Mouse (Mus musculus): Measurements from ENCODE around the gene Ppp1r9a. TPM values are rescaled to one million over a fixed set of nuclear protein-coding genes. Genes with fewer than 3 reads are reported as not detected.
"Not testable (repeated sequence)": the region's sequence is repeated elsewhere in the genome, so short reads cannot be mapped to it uniquely, and the experiment has no call there.

The Ppp1r9a gene
- 100 to 1,000 TPM; 154 to 161 TPM for total RNA-seq (2021)
- long read RNA-seq, experiment 1, full-length matches to known transcripts = 4 of 32 reads
- long read RNA-seq, experiment 1, partial matches to known transcripts = 1 of 32 reads
- long read RNA-seq, experiment 1, other reads (novel, unspliced or antisense) = 27 of 32 reads
- long read RNA-seq, experiment 2, partial matches to known transcripts = 7 of 31 reads
- long read RNA-seq, experiment 2, other reads (novel, unspliced or antisense) = 22 of 31 reads

DNA sequence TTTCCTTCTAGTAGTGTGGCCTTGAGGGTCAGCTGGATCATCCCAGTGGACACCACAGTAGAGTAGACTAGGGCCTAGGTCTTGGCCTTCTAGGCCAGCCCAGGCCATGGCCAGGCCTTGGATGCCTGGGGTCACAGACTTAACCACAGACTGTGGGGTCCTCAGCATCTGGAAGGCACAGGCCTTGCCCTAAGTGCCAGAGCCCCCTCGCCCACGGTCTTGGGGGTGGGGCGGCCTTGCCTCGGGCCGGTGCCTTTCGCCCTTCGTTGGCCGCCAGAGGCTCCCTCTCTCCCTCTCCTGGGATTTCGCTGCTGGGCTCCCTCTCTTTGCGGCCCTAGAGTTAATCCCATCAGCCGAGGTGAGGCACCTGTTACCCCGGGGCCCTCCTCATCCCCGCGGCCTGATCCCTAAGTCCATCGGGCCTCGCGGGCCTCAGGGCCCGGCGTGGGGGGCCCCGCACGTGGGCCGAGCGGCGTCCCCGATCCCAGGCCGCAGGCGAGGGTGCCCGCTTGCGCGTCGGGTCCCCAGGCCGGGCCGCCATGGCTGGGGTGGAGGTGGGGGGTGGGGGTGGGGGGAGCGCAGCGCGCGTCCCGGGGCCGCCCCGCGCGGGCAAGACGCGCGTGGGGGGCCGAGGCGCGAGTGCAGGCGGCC, at the start of gene Ppp1r9a:
TSS of gene Ppp1r9a (plus strand) at position 244 of the 651 bp plus-strand sequence.
- intact Hi-C loops (cut with DNase I) = loop anchor here (5.0 kb wide), 2 partner anchors 155 to 210 kb away; partner anchors contain the start of genes Peg10 and Sgce
- DNase-seq (ENCODE audit: low spot score in 2 of 2) = peak; percentile 36 to 41

GRCm38 (mm10) chr6:4855236-4855635, 47.5 kb upstream of the Ppp1r9a start:
- intact Hi-C loops (cut with DNase I) = no loop called here
- no peak for DNase-seq (ENCODE audit: low spot score in 2 of 2)

- intact Hi-C loops (cut with DNase I) = no loop called here
- no peak for DNase-seq (ENCODE audit: low spot score in 2 of 2)
These were observed 45.8 kb upstream of the Ppp1r9a start for GRCm38 (mm10) chr6:4856919-4857318.

DNA sequence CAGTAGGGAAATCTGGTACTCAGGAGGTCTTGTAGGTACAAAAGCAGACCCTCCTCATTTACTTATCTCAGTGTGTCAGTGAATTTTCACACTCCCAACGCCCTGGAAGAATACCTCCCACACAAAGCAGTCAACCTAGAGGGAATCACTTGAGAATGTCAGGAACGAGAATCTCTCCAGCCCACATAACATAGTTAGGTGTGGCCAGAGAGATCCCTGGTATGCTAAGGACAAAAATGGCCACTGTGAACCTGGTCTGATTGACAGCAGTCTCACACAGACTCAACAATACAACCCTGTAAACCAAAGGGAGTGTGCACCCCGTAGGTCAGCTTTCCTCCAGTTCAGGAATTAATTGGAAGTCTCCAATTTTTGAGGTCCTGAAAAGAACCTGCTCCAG, 18.4 kb upstream of the Ppp1r9a start:
- intact Hi-C loops (cut with DNase I) = no loop called here
- DNase-seq (ENCODE audit: low spot score in 2 of 2) = no peak

DNA sequence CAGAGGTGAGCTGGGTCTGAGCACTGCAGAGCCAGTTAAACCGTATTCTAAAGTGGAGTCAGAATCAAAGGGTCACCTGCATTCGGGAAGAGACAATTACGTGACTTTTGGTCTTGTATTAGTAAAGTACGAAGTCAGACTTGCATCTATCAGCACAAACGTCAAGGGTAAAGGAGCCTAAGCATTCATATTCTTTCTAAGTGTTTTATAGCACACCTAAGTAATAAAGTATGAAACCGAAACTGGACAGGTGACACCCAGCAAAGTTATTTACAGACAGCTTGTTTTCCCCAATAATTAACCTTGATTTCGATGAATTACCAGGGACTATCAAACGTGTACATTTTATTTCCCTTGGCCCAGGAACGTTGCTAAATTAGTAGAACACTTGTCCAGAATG, 13.2 kb upstream of the Ppp1r9a start:
- intact Hi-C loops (cut with DNase I) = no loop called here
- DNase-seq (ENCODE audit: low spot score in 2 of 2) = no peak

- DNase-seq (ENCODE audit: low spot score in 2 of 2) = no peak
- intact Hi-C loops (cut with DNase I) = no loop called here
These were observed 10.3 kb upstream of the Ppp1r9a start for GRCm38 (mm10) chr6:4892417-4892816.

- DNase-seq (ENCODE audit: low spot score in 2 of 2); intact Hi-C loops (cut with DNase I): not testable (repeated sequence)
These were observed 9.4 kb upstream of the Ppp1r9a start for GRCm38 (mm10) chr6:4893312-4893711.

DNA sequence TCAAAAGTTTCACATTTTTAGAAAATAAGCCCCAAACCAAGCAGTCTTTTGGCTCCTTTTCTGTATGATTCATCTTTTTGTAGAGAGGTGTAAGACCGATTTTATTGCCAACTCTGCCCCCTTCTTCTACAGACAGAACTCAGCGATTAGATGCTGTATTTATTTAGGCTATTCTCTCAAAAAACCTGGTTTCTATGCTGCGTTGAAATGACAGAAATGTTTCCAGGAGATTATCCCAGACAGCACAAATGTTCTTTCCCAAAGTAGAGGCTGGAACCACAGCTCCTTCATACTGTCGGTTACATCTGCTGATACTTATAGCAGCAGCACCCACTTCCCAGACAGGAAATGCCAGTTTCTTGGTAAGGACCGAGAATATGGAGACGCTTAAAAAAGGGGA, 2.8 kb upstream of the Ppp1r9a start:
- peak; percentile 11 to 40 for DNase-seq (ENCODE audit: low spot score in 2 of 2)
- intact Hi-C loops (cut with DNase I) = loop anchor here (5.0 kb wide), 2 partner anchors 153 to 212 kb away; partner anchors contain the start of genes Peg10 and Sgce

DNA sequence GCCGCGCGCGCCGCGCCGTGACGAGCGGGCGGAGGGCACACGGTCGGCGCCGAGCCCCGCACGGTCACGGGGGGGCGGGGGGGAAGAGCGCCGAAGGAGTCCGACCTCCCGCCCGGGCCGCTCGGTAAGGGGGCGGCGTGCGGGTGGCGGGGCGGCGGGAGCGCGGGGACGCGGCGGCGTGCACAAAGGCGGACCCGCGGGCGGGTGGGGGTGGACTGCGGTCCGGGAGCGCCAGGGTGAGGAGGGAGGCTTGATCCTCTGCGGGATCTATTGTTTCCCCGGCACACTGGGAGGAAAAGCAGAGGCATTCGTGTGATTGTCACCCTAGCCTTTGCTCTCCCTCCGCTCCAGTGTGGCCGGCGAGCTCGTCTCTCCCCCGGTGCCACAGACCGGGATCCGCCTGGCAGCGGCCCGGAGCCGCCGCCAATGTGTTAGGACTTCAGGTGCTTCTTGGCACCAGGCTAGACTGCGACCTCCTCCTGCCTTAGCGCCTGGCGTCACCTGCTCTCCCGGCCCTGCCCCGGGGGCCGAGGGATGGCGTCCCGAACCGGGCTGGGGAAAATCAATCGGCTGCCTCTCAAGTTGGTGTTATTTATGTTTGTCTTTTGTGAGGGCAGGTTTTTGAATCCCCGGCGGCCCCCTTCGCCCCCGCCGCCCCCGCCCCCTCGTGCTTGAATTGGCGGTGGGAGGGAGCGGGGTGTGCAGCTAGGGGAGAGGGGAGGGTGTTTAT, 773 bp downstream of the Ppp1r9a start:
- intact Hi-C loops (cut with DNase I) = loop anchor here (5.0 kb wide), 2 partner anchors 156 to 209 kb away; partner anchors contain the start of genes Peg10 and Sgce
- DNase-seq (ENCODE audit: low spot score in 2 of 2) = peak; percentile 18 to 31

- intact Hi-C loops (cut with DNase I) = loop anchor here (5.0 kb wide), 2 partner anchors 157 to 208 kb away; partner anchors contain the start of genes Peg10 and Sgce
- peak in 1 of 2 experiments; percentile 20 for DNase-seq (ENCODE audit: low spot score in 2 of 2)
These were observed 1.3 kb downstream of the Ppp1r9a start for GRCm38 (mm10) chr6:4904055-4904450.

DNA sequence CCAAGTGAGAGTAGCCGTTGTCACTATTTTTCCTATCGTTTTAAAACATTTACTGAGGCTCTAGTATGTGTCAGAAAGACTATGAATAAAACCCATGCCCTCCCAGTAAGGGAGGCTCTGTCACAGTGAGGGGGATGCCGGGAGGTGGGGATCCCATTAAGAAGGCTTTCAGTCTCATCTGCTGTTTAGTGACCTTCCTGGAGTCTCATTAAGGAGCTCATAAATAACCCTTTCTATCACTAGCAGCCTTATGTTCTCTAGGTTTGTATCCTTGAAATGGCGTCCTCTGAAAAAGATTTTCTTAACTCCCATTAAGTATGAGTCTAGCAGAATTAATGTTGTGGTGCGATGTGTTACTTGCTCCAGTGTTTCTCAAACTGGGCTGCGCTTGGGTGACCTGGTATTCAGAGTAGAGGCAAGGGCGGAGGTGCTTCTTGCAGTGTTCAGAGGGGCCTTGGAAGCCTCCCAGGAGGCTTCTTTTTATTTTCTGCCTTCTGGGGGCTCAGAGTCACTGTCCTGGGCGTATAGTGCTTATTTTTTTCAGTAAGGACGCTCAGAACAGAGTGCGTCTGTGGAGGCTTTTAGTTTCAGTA, 7.4 kb downstream of the Ppp1r9a start:
- DNase-seq (ENCODE audit: low spot score in 2 of 2) = no peak
- intact Hi-C loops (cut with DNase I) = no loop called here

GRCm38 (mm10) chr6:4918470-4918869, 15.8 kb downstream of the Ppp1r9a start:
- intact Hi-C loops (cut with DNase I) = no loop called here
- DNase-seq (ENCODE audit: low spot score in 2 of 2) = no peak

DNA sequence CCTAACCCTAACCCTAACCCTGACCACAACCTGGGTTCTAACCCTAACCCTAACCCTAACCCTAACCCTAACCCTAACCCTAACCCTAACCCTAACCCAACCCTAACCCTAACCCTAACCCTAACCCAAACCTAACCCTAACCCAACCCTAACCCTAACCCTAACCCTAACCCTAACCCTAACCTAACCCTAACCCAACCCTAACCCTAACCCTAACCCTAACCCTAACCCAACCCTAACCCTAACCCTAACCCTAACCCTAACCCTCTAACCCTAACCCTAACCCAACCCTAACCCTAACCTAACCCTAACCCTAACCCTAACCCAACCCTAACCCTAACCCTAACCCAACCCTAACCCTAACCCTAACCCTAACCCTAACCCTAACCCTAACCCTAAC, 21.1 kb downstream of the Ppp1r9a start:
- intact Hi-C loops (cut with DNase I); DNase-seq (ENCODE audit: low spot score in 2 of 2): not testable (repeated sequence)

- intact Hi-C loops (cut with DNase I) = no loop called here
- DNase-seq (ENCODE audit: low spot score in 2 of 2) = peak; percentile 33 to 50
These were observed 23.4 kb downstream of the Ppp1r9a start for GRCm38 (mm10) chr6:4925966-4926687.

DNA sequence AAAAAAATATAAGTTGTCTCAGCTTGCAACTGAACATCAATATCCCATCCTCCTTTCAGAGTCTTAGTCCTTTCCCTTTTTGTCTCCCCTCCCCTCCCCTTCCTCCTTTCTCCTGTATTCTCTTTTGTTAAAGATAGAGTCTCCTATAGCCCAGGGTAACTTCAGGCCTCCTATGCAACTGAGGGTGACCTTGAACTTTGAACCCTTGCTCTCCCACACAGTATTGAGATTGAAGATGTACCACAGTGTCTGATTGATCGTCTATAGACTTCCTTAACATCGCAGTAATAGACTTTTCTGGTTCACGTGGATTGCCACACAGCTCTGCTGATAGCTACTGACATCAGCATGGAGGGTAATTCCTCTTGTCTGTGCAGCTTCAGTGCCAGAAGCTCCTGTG, 27.6 kb downstream of the Ppp1r9a start:
- intact Hi-C loops (cut with DNase I) = no loop called here
- DNase-seq (ENCODE audit: low spot score in 2 of 2) = no peak

GRCm38 (mm10) chr6:4938901-4939300, 36.2 kb downstream of the Ppp1r9a start:
- intact Hi-C loops (cut with DNase I) = no loop called here
- no peak for DNase-seq (ENCODE audit: low spot score in 2 of 2)

DNA sequence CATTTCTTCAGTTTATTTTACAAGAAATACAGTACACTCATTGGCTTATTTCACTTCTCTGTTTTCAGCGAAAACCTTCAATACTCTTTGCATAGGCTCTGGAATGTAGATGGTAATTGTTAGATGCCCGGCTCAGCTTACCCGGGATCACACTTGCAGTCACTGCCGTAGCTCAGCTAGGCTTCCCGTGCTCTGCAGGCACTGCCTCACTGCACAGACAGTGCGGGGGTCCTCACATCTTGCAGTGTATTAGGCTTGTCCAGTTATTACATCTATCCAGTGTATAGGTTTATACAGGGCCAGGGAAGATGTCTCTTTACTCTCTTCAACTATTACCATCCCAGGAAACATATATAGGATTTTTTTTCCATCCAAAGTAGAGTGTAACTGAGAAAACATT, 37.4 kb downstream of the Ppp1r9a start:
- intact Hi-C loops (cut with DNase I) = no loop called here
- no peak for DNase-seq (ENCODE audit: low spot score in 2 of 2)

DNA sequence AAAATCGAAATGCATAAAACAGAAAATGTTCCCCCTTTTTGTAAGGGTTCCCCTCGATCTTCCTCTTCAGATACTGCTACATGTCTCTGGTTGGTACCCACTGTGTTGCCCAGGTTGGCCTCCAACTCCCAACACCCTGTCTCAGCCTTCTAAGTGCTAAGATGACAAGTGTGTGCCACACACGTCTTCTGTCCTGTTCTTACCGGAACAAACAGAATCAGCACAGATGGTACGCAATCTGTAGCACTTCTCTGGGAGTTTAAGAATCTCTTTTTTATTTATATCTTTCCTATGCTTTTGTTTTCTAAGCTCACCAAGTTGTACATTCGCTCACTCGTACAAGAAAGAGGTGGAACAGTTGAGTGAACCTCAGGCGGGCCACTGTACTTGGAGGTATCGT, 37.9 kb downstream of the Ppp1r9a start:
- peak in 1 of 2 experiments; percentile 32 for DNase-seq (ENCODE audit: low spot score in 2 of 2)
- intact Hi-C loops (cut with DNase I) = no loop called here

- no peak for DNase-seq (ENCODE audit: low spot score in 2 of 2)
- intact Hi-C loops (cut with DNase I) = no loop called here
These were observed 41.1 kb downstream of the Ppp1r9a start for GRCm38 (mm10) chr6:4943821-4944220.
